Mouse (Mus musculus) stomach, embryonic 16.5 days (tissue): Measurements from ENCODE around the gene Pou2f2. TPM values are rescaled to one million over a fixed set of nuclear protein-coding genes. Genes with fewer than 3 reads are reported as not detected.

ENCODE experiments used
- ATAC-seq: fragments of 200-750 bp; cut with Nextera tagmentation; 2 replicates; pipeline ENCODE4 v1.8.0; 2017; ENCODE audit warnings: moderate number of reproducible peaks, moderate TSS enrichment; ENCODE audit not compliant: insufficient read depth, low FRiP score
- H3K27ac ChIP-seq: fragments of 300-500 bp; sonication (generic); 2 replicates; pipeline ENCODE4 v1.5.1; 2014; ENCODE audit warnings: low read length
- H3K27me3 ChIP-seq: fragments of 300-500 bp; sonication (generic); 2 replicates; pipeline ENCODE4 v1.6.1; 2014; ENCODE audit warnings: low read length, control low read depth, mixed read lengths; ENCODE audit not compliant: control insufficient read depth, insufficient read depth
- H3K36me3 ChIP-seq: fragments of 300-500 bp; sonication (generic); 2 replicates; pipeline ENCODE4 v1.6.1; 2014; ENCODE audit warnings: low read length; ENCODE audit not compliant: control insufficient read depth, insufficient read depth
- H3K4me1 ChIP-seq: fragments of 300-500 bp; sonication (generic); 2 replicates; pipeline ENCODE4 v1.6.1; 2014; ENCODE audit warnings: low read length, control low read depth, mixed read lengths; ENCODE audit not compliant: control insufficient read depth, insufficient read depth
- H3K4me2 ChIP-seq: fragments of 300-500 bp; sonication (generic); 2 replicates; pipeline ENCODE4 v1.6.1; 2014; ENCODE audit warnings: low read depth, low read length, mixed read lengths
- H3K4me3 ChIP-seq: fragments of 300-500 bp; sonication (generic); replicated peaks from 2 replicates; pipeline ENCODE4 v1.5.1; 2014; ENCODE audit warnings: mild to moderate bottlenecking, low read length
- H3K9ac ChIP-seq: fragments of 300-500 bp; sonication (generic); 2 replicates; pipeline ENCODE4 v1.6.1; 2014; ENCODE audit warnings: low read length
- H3K9me3 ChIP-seq: fragments of 300-500 bp; sonication (generic); replicated peaks from 2 replicates; pipeline ENCODE4 v1.6.1; 2016; ENCODE audit warnings: low read length, control low read depth; ENCODE audit not compliant: control insufficient read depth
- WGBS: fragments of 180-500 bp; shearing (Covaris S2); extraction: QIAGEN DNeasy Blood & Tissue Kit; methylation state at CpG from one replicate; pipeline ENCODE4 v1.1.7; 2014; 5-methylcytosine and 5-hydroxymethylcytosine counted together
- polyA plus RNA-seq: library from polyadenylated mRNA; unstranded; fragments of >200 nt; fragmentation: Nextera tagmentation; extraction: Ambion mirVana; gene quantifications from 2 replicates; pipeline ENCODE4 v1.2.1, GENCODE M21; 2015

Gene Pou2f2
- polyA plus RNA-seq, 1 experiment from 2014 or later, result 1.4 TPM

DNA sequence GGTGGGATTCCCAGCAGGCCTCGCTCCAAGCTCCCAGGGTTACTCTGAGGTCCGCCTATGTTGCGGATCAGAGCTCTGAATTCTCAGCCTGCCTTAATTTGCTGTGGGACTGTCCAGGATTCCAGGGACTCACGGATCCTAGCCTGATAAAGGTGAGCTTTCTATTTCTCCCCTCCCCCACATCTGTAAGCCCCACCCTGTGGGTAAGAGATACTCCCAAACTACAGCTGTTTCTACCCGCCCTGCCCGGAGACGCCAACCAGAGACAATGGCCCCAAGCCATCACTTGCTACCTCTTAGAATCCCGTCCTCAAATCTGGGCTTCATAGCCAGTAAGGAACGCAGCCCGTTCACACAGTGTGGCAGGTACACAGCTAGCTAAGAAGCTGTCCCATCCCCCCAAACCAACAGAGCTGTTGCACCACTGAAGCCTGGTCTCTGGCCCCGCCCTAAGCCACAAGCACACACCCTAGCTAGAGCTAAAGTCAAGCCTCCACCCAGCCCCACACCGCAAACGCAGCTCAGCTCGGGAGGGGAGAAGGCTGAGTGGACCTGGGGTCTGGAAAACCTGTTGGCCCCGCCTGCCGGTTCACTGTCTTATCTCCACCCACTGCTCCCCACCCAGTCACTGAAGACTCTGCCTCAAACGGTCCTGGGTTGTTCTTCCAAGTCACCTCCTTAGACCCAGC, 23.9 kb downstream of the Pou2f2 start:
- Histone ChIP-seq H3K4me3 (peak overlapping the region; percentile 10; the same call in 1 of the 2 replicates), H3K9ac (no peak overlapping the region), H3K27me3 (0 out of 2 replicates have a peak, but pooled peaks cover 3% of the 10 kb centered on the region), H3K4me2 (peak overlapping the region; percentile 40), H3K9me3 (no peaks in the 10 kb centered on the region), H3K27ac (no peak overlapping the region), H3K4me1 (peaks cover 13% of the 10 kb centered on the region), H3K36me3 (no peaks in the 10 kb centered on the region)
- ATAC-seq, result peak; percentile 84
- 10% methylated on average over 17 of the region's 17 CpGs for WGBS

DNA sequence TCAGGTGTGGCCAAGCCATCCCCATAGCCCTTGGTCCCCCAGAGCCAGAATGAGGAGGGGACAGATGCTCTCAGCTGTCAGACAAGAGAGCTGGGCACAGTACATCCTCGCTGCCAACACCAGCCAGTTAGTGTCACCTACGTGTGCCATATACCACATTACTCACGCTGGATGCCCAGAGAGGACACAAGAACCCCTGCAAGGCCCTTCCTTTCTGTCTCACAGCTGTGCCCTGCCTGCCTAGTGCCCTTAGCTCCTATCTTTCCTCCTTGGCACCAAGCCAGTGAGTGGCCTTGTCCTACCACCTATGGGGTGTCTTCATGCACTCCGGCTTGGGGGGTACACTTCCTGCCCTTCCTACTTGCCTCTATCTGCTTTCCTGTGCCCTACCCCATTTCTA, 24.9 kb downstream of the Pou2f2 start:
- H3K4me1 ChIP-seq, result peaks cover 13% of the 10 kb centered on the region
- no peaks in the 10 kb centered on the region for H3K36me3 ChIP-seq
- H3K27me3 ChIP-seq, result 0 out of 2 replicates have a peak, but pooled peaks cover 3% of the 10 kb centered on the region
- ATAC-seq, result no peak
- WGBS, result 60% methylated on average over 4 of the region's 4 CpGs
- no peak overlapping the region for H3K27ac ChIP-seq
- no peak overlapping the region for H3K4me2 ChIP-seq
- no peak overlapping the region for H3K4me3 ChIP-seq
- no peaks in the 10 kb centered on the region for H3K9me3 ChIP-seq
- H3K9ac ChIP-seq, result no peak overlapping the region

GRCm38 (mm10) chr7:25153841-25154240, 25.7 kb downstream of the Pou2f2 start:
- WGBS, result 41% methylated on average over 7 of the region's 7 CpGs
- Histone ChIP-seq H3K36me3 (no peaks in the 10 kb centered on the region), H3K9me3 (no peaks in the 10 kb centered on the region), H3K4me2 (no peak overlapping the region), H3K27ac (no peak overlapping the region), H3K4me3 (no peak overlapping the region), H3K27me3 (0 out of 2 replicates have a peak, but pooled peaks cover 3% of the 10 kb centered on the region), H3K4me1 (peaks cover 13% of the 10 kb centered on the region), H3K9ac (no peak overlapping the region)
- ATAC-seq, result no peak

DNA sequence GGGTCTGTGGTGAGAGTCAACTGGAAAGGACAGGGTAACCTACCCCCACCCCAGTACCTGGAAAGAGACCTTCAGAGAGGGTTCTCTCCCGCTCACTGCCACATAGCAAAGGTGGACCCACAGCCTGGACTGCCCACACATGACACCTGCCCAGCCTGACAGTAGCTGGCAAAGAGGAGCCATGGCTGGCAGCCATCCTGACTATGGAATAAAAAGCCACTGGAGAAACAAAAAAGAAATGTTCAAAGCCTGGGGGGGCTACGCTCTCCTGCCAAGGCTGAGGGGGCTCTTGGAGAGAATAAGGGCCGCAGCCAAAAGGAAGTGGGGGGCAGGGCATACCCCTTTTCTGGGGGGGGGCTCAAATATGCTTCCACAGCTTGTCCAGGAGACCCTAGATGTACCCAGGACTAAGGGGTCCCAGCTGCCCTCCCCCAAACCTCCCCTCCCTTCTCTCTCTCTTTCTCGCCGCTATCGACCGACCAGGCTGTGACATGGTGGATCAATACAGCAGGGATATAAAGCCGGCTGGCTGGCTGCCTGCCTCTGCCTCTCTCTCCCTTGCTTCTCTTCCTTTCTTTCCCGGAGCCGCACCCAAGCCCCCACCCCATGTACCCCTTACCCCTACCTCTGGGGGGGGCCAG, 27.5 kb downstream of the Pou2f2 start:
- Histone ChIP-seq H3K4me3 (no peak overlapping the region), H3K27ac (no peak overlapping the region), H3K27me3 (0 out of 2 replicates have a peak, but pooled peaks cover 3% of the 10 kb centered on the region), H3K4me2 (no peak overlapping the region), H3K9me3 (no peaks in the 10 kb centered on the region), H3K9ac (no peak overlapping the region), H3K4me1 (peaks cover 13% of the 10 kb centered on the region), H3K36me3 (no peaks in the 10 kb centered on the region)
- 51% methylated on average over 10 of the region's 10 CpGs for WGBS
- ATAC-seq, result no peak

DNA sequence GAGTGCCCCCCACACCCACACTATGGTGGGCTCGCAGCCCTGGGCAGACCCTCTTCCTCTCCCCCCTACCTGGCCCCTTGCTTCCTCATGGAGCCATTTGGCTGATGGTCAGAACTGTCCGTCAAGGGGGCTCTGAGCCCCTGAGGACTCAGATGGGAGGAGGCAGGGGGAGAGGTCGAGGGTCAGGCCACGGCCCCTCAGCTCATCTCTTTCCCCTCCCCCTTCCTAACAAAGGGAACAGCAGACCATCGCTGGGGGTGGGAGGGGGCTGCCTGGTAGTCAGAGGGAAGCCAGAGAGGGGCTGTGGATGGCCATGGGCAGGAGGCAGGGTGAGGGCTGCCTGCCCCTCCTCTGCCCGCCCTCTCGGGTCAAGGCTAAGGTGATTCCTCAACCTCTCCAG, 28.5 kb downstream of the Pou2f2 start:
- no peak overlapping the region for H3K27ac ChIP-seq
- WGBS, result 5% methylated on average over 7 of the region's 7 CpGs
- H3K4me3 ChIP-seq, result no peak overlapping the region
- no peak overlapping the region for H3K4me2 ChIP-seq
- no peak overlapping the region for H3K9ac ChIP-seq
- ATAC-seq, result no peak
- peaks cover 12% of the 10 kb centered on the region for H3K4me1 ChIP-seq
- H3K36me3 ChIP-seq, result no peaks in the 10 kb centered on the region
- H3K27me3 ChIP-seq, result no peaks in the 10 kb centered on the region
- no peaks in the 10 kb centered on the region for H3K9me3 ChIP-seq

- Histone ChIP-seq H3K9me3 (no peaks in the 10 kb centered on the region), H3K27ac (no peak overlapping the region), H3K27me3 (no peaks in the 10 kb centered on the region), H3K9ac (no peak overlapping the region), H3K36me3 (no peaks in the 10 kb centered on the region), H3K4me1 (peaks cover 8% of the 10 kb centered on the region), H3K4me2 (no peak overlapping the region), H3K4me3 (no peak overlapping the region)
- no peak for ATAC-seq
- 3% methylated on average over 16 of the region's 18 CpGs for WGBS
These were observed 29.3 kb downstream of the Pou2f2 start for GRCm38 (mm10) chr7:25150151-25150663.

DNA sequence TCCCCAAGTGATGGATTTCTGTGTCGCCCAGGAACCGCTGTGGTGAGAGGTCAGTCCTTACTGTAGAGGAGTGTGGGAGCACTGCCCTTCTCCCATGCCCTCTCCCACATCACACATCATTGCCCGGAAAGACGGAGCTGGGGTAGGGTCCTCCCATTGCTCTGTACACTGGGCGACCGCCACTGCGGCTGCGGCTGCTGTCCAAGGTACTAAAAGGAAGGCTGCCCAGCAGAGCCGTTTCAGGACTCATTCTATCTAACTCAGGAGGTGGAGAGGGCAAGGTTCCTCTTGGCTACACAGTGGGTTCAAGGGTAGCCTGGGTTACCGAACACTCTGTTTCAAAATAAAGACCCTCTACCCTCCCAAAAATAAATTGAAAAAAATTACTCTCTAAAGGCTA, 33.6 kb downstream of the Pou2f2 start:
- 3% methylated on average over 10 of the region's 10 CpGs for WGBS
- H3K4me3 ChIP-seq, result no peak overlapping the region
- no peak overlapping the region for H3K9ac ChIP-seq
- ATAC-seq, result no peak
- peaks cover 2% of the 10 kb centered on the region for H3K4me1 ChIP-seq
- H3K4me2 ChIP-seq, result no peak overlapping the region
- H3K27me3 ChIP-seq, result no peaks in the 10 kb centered on the region
- no peak overlapping the region for H3K27ac ChIP-seq
- no peaks in the 10 kb centered on the region for H3K9me3 ChIP-seq
- no peaks in the 10 kb centered on the region for H3K36me3 ChIP-seq

DNA sequence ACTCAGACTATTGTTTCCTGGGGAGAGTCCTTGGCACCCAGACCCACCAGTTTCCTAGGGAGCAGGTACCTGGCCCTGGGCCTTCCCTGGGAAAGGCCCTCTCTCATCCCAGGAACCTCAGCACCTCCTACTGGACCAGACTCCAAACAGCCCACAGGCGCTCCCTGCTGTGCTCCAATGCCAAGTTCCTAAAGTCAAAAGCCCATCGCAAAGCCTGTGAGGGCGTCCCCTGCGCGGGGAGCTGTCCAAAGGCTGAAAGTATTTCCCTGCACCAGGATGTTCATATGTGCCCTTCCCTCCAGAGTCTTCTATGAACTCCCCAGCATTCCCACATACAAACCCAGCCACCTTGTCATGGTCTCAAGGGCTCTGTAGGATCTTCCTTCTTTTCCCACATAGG, 37.8 kb downstream of the Pou2f2 start:
- under 1% methylated on average over 5 of the region's 5 CpGs for WGBS
- Histone ChIP-seq H3K27me3 (no peaks in the 10 kb centered on the region; the same call in 1 of the 2 replicates), H3K9ac (no peak overlapping the region), H3K9me3 (no peaks in the 10 kb centered on the region), H3K4me1 (no peaks in the 10 kb centered on the region), H3K4me3 (no peak overlapping the region), H3K4me2 (no peak overlapping the region), H3K36me3 (no peaks in the 10 kb centered on the region), H3K27ac (no peak overlapping the region)
- ATAC-seq, result peak; percentile 40; the same call in 1 of the 2 replicates

GRCm38 (mm10) chr7:25137553-25137952, 42.0 kb downstream of the Pou2f2 start:
- no peaks in the 10 kb centered on the region for H3K9me3 ChIP-seq
- no peak overlapping the region for H3K4me2 ChIP-seq
- ATAC-seq, result no peak
- H3K4me3 ChIP-seq, result no peak overlapping the region
- WGBS, result 53% methylated on average over 3 of the region's 3 CpGs
- no peaks in the 10 kb centered on the region for H3K4me1 ChIP-seq
- H3K27ac ChIP-seq, result no peak overlapping the region
- H3K27me3 ChIP-seq, result peaks cover 27% of the 10 kb centered on the region
- no peak overlapping the region for H3K9ac ChIP-seq
- no peaks in the 10 kb centered on the region for H3K36me3 ChIP-seq
